Comparison of ENCODE assay signal across 16 mouse cellular contexts in genomic region chr1:12065016-12065513, GRCm38 (mm10).
"Had no signal": no experiment of that assay in that cellular context is flagged by ENCODE, and none has a peak within 500 bp of the region (broad histone marks: within the 10 kb centered on the region; RNA-seq: fewer than 3 reads in every experiment).

No protein-coding gene starts in this region.

- H3K36me3 ChIP-seq: liver, embryonic 15.5 days; lung, embryonic 15.5 days; midbrain, embryonic 12.5 days; midbrain, embryonic 15.5 days; neural tube, embryonic 12.5 days had no signal

- H3K27ac ChIP-seq: liver, embryonic 15.5 days; lung, embryonic 15.5 days; macrophage; midbrain, embryonic 12.5 days; midbrain, embryonic 15.5 days; neural tube, embryonic 12.5 days had no signal

- H3K27me3 ChIP-seq: liver, embryonic 15.5 days; lung, embryonic 15.5 days; megakaryocyte, embryonic 14.5 days; neural tube, embryonic 12.5 days had no signal

- H3K9me3 ChIP-seq: liver, embryonic 15.5 days; lung, embryonic 15.5 days; midbrain, embryonic 12.5 days; midbrain, embryonic 15.5 days; neural tube, embryonic 12.5 days had no signal

- DNase-seq: liver, postnatal 0 days; lung, adult 2 months; lung, postnatal 14 days; lung, postnatal 36 days; right cerebral cortex, postnatal 14 days; thymus, adult 18-20 months; thymus, postnatal 14 days; thymus, postnatal 36 days had no signal

- H3K4me2 ChIP-seq: liver, embryonic 15.5 days; lung, embryonic 15.5 days; midbrain, embryonic 12.5 days; midbrain, embryonic 15.5 days; neural tube, embryonic 12.5 days had no signal

- H3K4me3 ChIP-seq: liver, embryonic 15.5 days; lung, embryonic 15.5 days; megakaryocyte, embryonic 14.5 days; midbrain, embryonic 12.5 days; midbrain, embryonic 15.5 days; neural tube, embryonic 12.5 days had no signal

- H3K4me1 ChIP-seq: liver, embryonic 15.5 days; lung, embryonic 15.5 days; megakaryocyte, embryonic 14.5 days; midbrain, embryonic 12.5 days; midbrain, embryonic 15.5 days; neural tube, embryonic 12.5 days had no signal

- ATAC-seq: liver, postnatal 0 days; lung, postnatal 0 days; midbrain, embryonic 15.5 days had no signal

- H3K9ac ChIP-seq: liver, embryonic 15.5 days; liver, postnatal 0 days; lung, embryonic 15.5 days; midbrain, embryonic 12.5 days; midbrain, embryonic 15.5 days; neural tube, embryonic 12.5 days had no signal
